In the genomic region with DNA sequence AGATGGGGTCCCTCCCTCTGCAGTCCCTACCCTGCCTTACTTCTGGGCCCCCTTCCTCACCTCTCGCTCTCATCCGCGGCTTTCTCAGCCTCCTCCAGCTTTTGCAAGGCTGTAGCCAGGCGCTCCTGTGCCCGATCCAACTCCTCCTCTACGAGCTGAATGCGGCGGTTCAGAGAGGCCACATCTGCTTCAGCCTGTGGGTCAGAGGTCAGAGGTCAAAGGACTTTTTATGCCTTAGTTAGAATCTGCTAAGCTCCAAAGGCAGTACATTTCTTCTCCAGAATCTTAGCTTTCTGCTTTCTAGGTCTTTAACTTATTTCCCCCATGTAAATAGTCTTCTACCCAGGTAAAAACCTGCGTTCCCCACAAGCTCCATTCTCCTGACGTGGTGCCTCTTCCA, we compare ENCODE assay signal across 8 mouse cellular contexts. TPM values are rescaled to one million over a fixed set of nuclear protein-coding genes. Genes with fewer than 3 reads are reported as not detected.
DNase-seq lines count a peak whose midpoint lies in the region; ATAC-seq and TF ChIP-seq lines count a peak whose summit lies in the region.

No protein-coding gene starts in this region.

- no peak for ATAC-seq in hindbrain, embryonic 12.5 days (ENCODE audit: low FRiP score)
- no peak for ATAC-seq in frontal cortex, adult (ENCODE audit: low TSS enrichment)

- WGBS in cerebellum, adult 2 months = 23% methylated on average over 10 of the region's 10 CpGs
- 14% methylated on average over 10 of the region's 10 CpGs for WGBS in hindbrain, embryonic 12.5 days
- 12% methylated on average over 10 of the region's 10 CpGs for WGBS in midbrain, embryonic 10.5 days

- peak overlapping the region; percentile 41 for H3K4me2 ChIP-seq in hindbrain, embryonic 12.5 days (replicated peaks)

- no peak overlapping the region for H3K27ac ChIP-seq in cerebellum, adult 2 months (ENCODE audit: insufficient read depth, low read length)
- no peak overlapping the region for H3K27ac ChIP-seq in cortical plate, adult 2 months (ENCODE audit: insufficient read depth, low read length)
- H3K27ac ChIP-seq in hindbrain, embryonic 12.5 days = no peak overlapping the region
- H3K27ac ChIP-seq in midbrain, embryonic 10.5 days (replicated peaks) = no peak overlapping the region

- H3K27me3 ChIP-seq in cerebellum, adult 2 months (ENCODE audit: control insufficient read depth, insufficient read depth, low read length) = peaks cover 3% of the 10 kb centered on the region; the same call in 1 of the 2 replicates
- H3K27me3 ChIP-seq in hindbrain, embryonic 12.5 days = peaks cover 56% of the 10 kb centered on the region
- H3K27me3 ChIP-seq in midbrain, embryonic 10.5 days (ENCODE audit: low read depth, poor library complexity, severe bottlenecking) = peaks cover 71% of the 10 kb centered on the region

- H3K9ac ChIP-seq in hindbrain, embryonic 12.5 days = no peak overlapping the region

- H3K9me3 ChIP-seq in hindbrain, embryonic 12.5 days (replicated peaks) = no peaks in the 10 kb centered on the region
- H3K9me3 ChIP-seq in midbrain, embryonic 10.5 days (replicated peaks) = no peaks in the 10 kb centered on the region

- H3K4me3 ChIP-seq in cerebellum, adult 2 months (replicated peaks; ENCODE audit: insufficient read depth, low read depth, low read length) = peak overlapping the region; percentile 45
- peak overlapping the region; percentile 14; the same call in 1 of the 2 replicates for H3K4me3 ChIP-seq in cortical plate, adult 2 months (ENCODE audit: insufficient read depth, low read length)
- 0 out of 2 replicates have a peak overlapping the region, but pooled peaks have one; percentile 3 for H3K4me3 ChIP-seq in hindbrain, embryonic 12.5 days
- peak overlapping the region; percentile 29 for H3K4me3 ChIP-seq in midbrain, embryonic 10.5 days

- no peak for DNase-seq in cerebellum, adult 2 months
- no peak for DNase-seq in cerebellum, adult 8-10 months
- DNase-seq in midbrain, embryonic 10.5 days (ENCODE audit: low spot score) = peak; percentile 40
- no peak for DNase-seq in ovary, postnatal 36 days (ENCODE audit: low spot score)
- DNase-seq in thymus, postnatal 0 days (ENCODE audit: low spot score) = no peak

- no peak for TF ChIP-seq POLR2A in cerebellum, adult 2 months (IDR thresholded peaks at IDR 0.05; ENCODE audit: borderline replicate concordance, insufficient read depth, low read length)
- TF ChIP-seq POLR2A in cortical plate, adult 2 months (IDR thresholded peaks at IDR 0.05; ENCODE audit: extremely low read depth, insufficient read depth, low read length) = no peak

- no peaks in the 10 kb centered on the region; the same call in 1 of the 2 replicates for H3K4me1 ChIP-seq in cerebellum, adult 2 months (ENCODE audit: control insufficient read depth, insufficient read depth, low read length)
- H3K4me1 ChIP-seq in cortical plate, adult 2 months (ENCODE audit: control insufficient read depth, insufficient read depth, low read length) = no peaks in the 10 kb centered on the region
- peaks cover 36% of the 10 kb centered on the region for H3K4me1 ChIP-seq in hindbrain, embryonic 12.5 days
- peaks cover 53% of the 10 kb centered on the region for H3K4me1 ChIP-seq in midbrain, embryonic 10.5 days

- no peaks in the 10 kb centered on the region for H3K36me3 ChIP-seq in hindbrain, embryonic 12.5 days
- H3K36me3 ChIP-seq in midbrain, embryonic 10.5 days = no peaks in the 10 kb centered on the region

- no peak for TF ChIP-seq CTCF in cerebellum, adult 2 months (IDR thresholded peaks at IDR 0.05; ENCODE audit: borderline replicate concordance, insufficient read depth, low read depth, low read length)
- no peak for TF ChIP-seq CTCF in cortical plate, adult 2 months (IDR thresholded peaks at IDR 0.05; ENCODE audit: extremely low read depth, insufficient read depth, low read length)

RNA-seq across cellular contexts. Expression of gene Tpm2, which starts 4.0 kb away (rescaled TPM):
- 18.0 and 21.1 TPM in 2 replicates for polyA plus RNA-seq in cerebellum, adult 2 months (2012; rRNA removed)
- polyA plus RNA-seq in cortical plate, adult 2 months (2012; rRNA removed) = 10.4 and 12.5 TPM in 2 replicates
- polyA plus RNA-seq in hindbrain, embryonic 12.5 days (2016; fragmentation: Nextera tagmentation; extraction: Ambion mirVana) = 59.3 and 105 TPM in 2 replicates
- polyA plus RNA-seq in midbrain, embryonic 10.5 days (2016; fragmentation: Nextera tagmentation; extraction: Ambion mirVana) = 41.6 and 44.5 TPM in 2 replicates
- 28.1 and 34.2 TPM in 2 replicates for polyA plus RNA-seq in thymus, postnatal 0 days (2015; fragmentation: Nextera tagmentation; extraction: Ambion mirVana)

RNA-seq across cellular contexts. Expression of gene Car9, which starts 12.8 kb away (rescaled TPM):
- polyA plus RNA-seq in cerebellum, adult 2 months (2012; rRNA removed) = 15.8 and 17.7 TPM in 2 replicates
- polyA plus RNA-seq in cortical plate, adult 2 months (2012; rRNA removed) = 0.32 and 0.61 TPM in 2 replicates
- 1.3 and 1.5 TPM in 2 replicates for polyA plus RNA-seq in hindbrain, embryonic 12.5 days (2016; fragmentation: Nextera tagmentation; extraction: Ambion mirVana)
- polyA plus RNA-seq in midbrain, embryonic 10.5 days (2016; fragmentation: Nextera tagmentation; extraction: Ambion mirVana) = 0.67 and 0.69 TPM in 2 replicates
- polyA plus RNA-seq in thymus, postnatal 0 days (2015; fragmentation: Nextera tagmentation; extraction: Ambion mirVana) = 1.6 TPM in 2 replicates

RNA-seq across cellular contexts. Expression of gene Arhgef39, which starts 20.1 kb away (rescaled TPM):
- polyA plus RNA-seq in cerebellum, adult 2 months (2012; rRNA removed) = 2.8 and 3.2 TPM in 2 replicates
- 0.55 and 2.7 TPM in 2 replicates for polyA plus RNA-seq in cortical plate, adult 2 months (2012; rRNA removed)
- 22.6 and 26.8 TPM in 2 replicates for polyA plus RNA-seq in hindbrain, embryonic 12.5 days (2016; fragmentation: Nextera tagmentation; extraction: Ambion mirVana)
- polyA plus RNA-seq in midbrain, embryonic 10.5 days (2016; fragmentation: Nextera tagmentation; extraction: Ambion mirVana) = 48.5 and 52.8 TPM in 2 replicates
- 35.5 and 37.1 TPM in 2 replicates for polyA plus RNA-seq in thymus, postnatal 0 days (2015; fragmentation: Nextera tagmentation; extraction: Ambion mirVana)

RNA-seq across cellular contexts. Expression of gene Ccdc107, which starts 26.9 kb away (rescaled TPM):
- 133 and 137 TPM in 2 replicates for polyA plus RNA-seq in cerebellum, adult 2 months (2012; rRNA removed)
- 75.7 and 82.6 TPM in 2 replicates for polyA plus RNA-seq in cortical plate, adult 2 months (2012; rRNA removed)
- polyA plus RNA-seq in hindbrain, embryonic 12.5 days (2016; fragmentation: Nextera tagmentation; extraction: Ambion mirVana) = 50.8 and 51.4 TPM in 2 replicates
- polyA plus RNA-seq in midbrain, embryonic 10.5 days (2016; fragmentation: Nextera tagmentation; extraction: Ambion mirVana) = 44.8 and 48.4 TPM in 2 replicates
- 85.1 and 92.8 TPM in 2 replicates for polyA plus RNA-seq in thymus, postnatal 0 days (2015; fragmentation: Nextera tagmentation; extraction: Ambion mirVana)

RNA-seq across cellular contexts. Expression of gene Sit1, which starts 36.0 kb away (rescaled TPM):
- not detected in 2 replicates for polyA plus RNA-seq in cerebellum, adult 2 months (2012; rRNA removed)
- 0.08 TPM in 1 of 2 replicates, not detected in the other for polyA plus RNA-seq in cortical plate, adult 2 months (2012; rRNA removed)
- not detected in 2 replicates for polyA plus RNA-seq in hindbrain, embryonic 12.5 days (2016; fragmentation: Nextera tagmentation; extraction: Ambion mirVana)
- polyA plus RNA-seq in midbrain, embryonic 10.5 days (2016; fragmentation: Nextera tagmentation; extraction: Ambion mirVana) = not detected in 2 replicates
- polyA plus RNA-seq in thymus, postnatal 0 days (2015; fragmentation: Nextera tagmentation; extraction: Ambion mirVana) = 138 and 168 TPM in 2 replicates
